In genomic region chr11:116589020-116589531, GRCm38 (mm10) we compare ENCODE assay signal across 14 mouse cellular contexts. TPM values are rescaled to one million over a fixed set of nuclear protein-coding genes. Genes with fewer than 3 reads are reported as not detected.
DNase-seq lines count a peak whose midpoint lies in the region; ATAC-seq lines count a peak whose summit lies in the region.
"Had no signal": no experiment of that assay in that cellular context is flagged by ENCODE, and none has a peak within 500 bp of the region (broad histone marks: within the 10 kb centered on the region; RNA-seq: fewer than 3 reads in every experiment).

No protein-coding gene starts in this region.

- WGBS in hindbrain, embryonic 10.5 days, result 41% methylated on average over 14 of the region's 14 CpGs
- WGBS in midbrain, embryonic 16.5 days, result 18% methylated on average over 14 of the region's 14 CpGs

- peaks cover 20% of the 10 kb centered on the region for H3K27me3 ChIP-seq in hindbrain, embryonic 10.5 days (ENCODE audit: insufficient read depth, poor library complexity, severe bottlenecking)
- H3K27me3 ChIP-seq in midbrain, embryonic 16.5 days (ENCODE audit: control insufficient read depth, insufficient read depth, low read depth, low read length), result no peaks in the 10 kb centered on the region

- ATAC-seq in midbrain, embryonic 16.5 days, result no peak

- peaks cover 26% of the 10 kb centered on the region for H3K4me1 ChIP-seq in hindbrain, embryonic 10.5 days (replicated peaks)
- peaks cover 15% of the 10 kb centered on the region for H3K4me1 ChIP-seq in midbrain, embryonic 16.5 days (ENCODE audit: control insufficient read depth, insufficient read depth, low read length)

- DNase-seq in heart, adult 11 months, result peak; percentile 85
- DNase-seq in heart, postnatal 25 days (ENCODE audit: low spot score), result no peak
- DNase-seq in MN1 (ENCODE audit: low spot score), result peak; percentile 56
- DNase-seq in hindbrain, embryonic 10.5 days (ENCODE audit: low spot score), result no peak
- DNase-seq in urinary bladder, adult 2 months (ENCODE audit: low spot score), result no peak
- no peak for DNase-seq in right cerebral cortex, postnatal 4 days
- no peak for DNase-seq in right cerebral cortex, postnatal 14 days
- DNase-seq: adrenal gland, adult 8-10 months; cerebellum, adult 11 months; gastrocnemius, postnatal 25 days; lung, postnatal 14 days had no signal

- no peaks in the 10 kb centered on the region for H3K36me3 ChIP-seq in hindbrain, embryonic 10.5 days
- H3K36me3 ChIP-seq in midbrain, embryonic 16.5 days (ENCODE audit: control insufficient read depth, insufficient read depth, low read length), result no peaks in the 10 kb centered on the region

- no peak overlapping the region for H3K4me3 ChIP-seq in hindbrain, embryonic 10.5 days
- H3K4me3 ChIP-seq in midbrain, embryonic 16.5 days (ENCODE audit: low read depth, low read length), result no peak overlapping the region

- intact Hi-C loops in heart, postnatal 25 days (cut with DNase I), result no loop called here

- no peak overlapping the region for H3K9ac ChIP-seq in midbrain, embryonic 16.5 days (ENCODE audit: low read depth, low read length)

- peak overlapping the region; percentile 29; the same call in 1 of the 2 replicates for H3K27ac ChIP-seq in hindbrain, embryonic 10.5 days
- H3K27ac ChIP-seq in midbrain, embryonic 16.5 days (ENCODE audit: low read length), result no peak overlapping the region

- peak overlapping the region; percentile 28; the same call in 1 of the 2 replicates for H3K4me2 ChIP-seq in midbrain, embryonic 16.5 days (ENCODE audit: low read length)

- no peaks in the 10 kb centered on the region for H3K9me3 ChIP-seq in hindbrain, embryonic 10.5 days
- no peaks in the 10 kb centered on the region for H3K9me3 ChIP-seq in midbrain, embryonic 16.5 days (replicated peaks; ENCODE audit: control insufficient read depth, low read length, poor library complexity, severe bottlenecking)

RNA-seq across cellular contexts. Expression of gene Aanat, which starts 2.8 kb away (rescaled TPM):
- total RNA-seq in heart, postnatal 25 days (2021), result not detected
- polyA plus RNA-seq in hindbrain, embryonic 10.5 days (2016; fragmentation: Nextera tagmentation; extraction: Ambion mirVana), result not detected in 2 replicates
- 0.20 and 0.36 TPM in 2 replicates for polyA plus RNA-seq in midbrain, embryonic 16.5 days (2015; fragmentation: Nextera tagmentation; extraction: Ambion mirVana)
- polyA plus RNA-seq in urinary bladder, adult 2 months (2012; rRNA removed), result 0.07 TPM in 1 of 2 replicates, not detected in the other
- total RNA-seq: adrenal gland, adult 8-10 months; gastrocnemius, postnatal 25 days; neutrophil, adult 5-6 weeks had no signal
- polyA plus RNA-seq: large intestine, adult 2 months had no signal

RNA-seq across cellular contexts. Expression of gene Ube2o, which starts 7.8 kb away (rescaled TPM):
- 10 to 100 TPM; 31.4 to 37.1 TPM for total RNA-seq in heart, postnatal 25 days (2021)
- 8.9 and 10.8 TPM in 2 replicates for polyA plus RNA-seq in hindbrain, embryonic 10.5 days (2016; fragmentation: Nextera tagmentation; extraction: Ambion mirVana)
- polyA plus RNA-seq in midbrain, embryonic 16.5 days (2015; fragmentation: Nextera tagmentation; extraction: Ambion mirVana), result 15.5 and 17.0 TPM in 2 replicates
- polyA plus RNA-seq in urinary bladder, adult 2 months (2012; rRNA removed), result 18.7 and 22.4 TPM in 2 replicates

RNA-seq across cellular contexts. Expression of gene Rhbdf2, which starts 37.7 kb away (rescaled TPM):
- 10 to 100 TPM; 10.6 to 12.8 TPM for total RNA-seq in heart, postnatal 25 days (2021)
- polyA plus RNA-seq in hindbrain, embryonic 10.5 days (2016; fragmentation: Nextera tagmentation; extraction: Ambion mirVana), result 3.8 and 6.6 TPM in 2 replicates
- polyA plus RNA-seq in midbrain, embryonic 16.5 days (2015; fragmentation: Nextera tagmentation; extraction: Ambion mirVana), result 0.93 and 1.2 TPM in 2 replicates
- 15.4 and 17.0 TPM in 2 replicates for polyA plus RNA-seq in urinary bladder, adult 2 months (2012; rRNA removed)

RNA-seq across cellular contexts. Expression of gene Sphk1, which starts 58.4 kb away (rescaled TPM):
- total RNA-seq in heart, postnatal 25 days (2021), result 1 to 10 TPM; 1.4 to 1.9 TPM
- 8.6 and 11.1 TPM in 2 replicates for polyA plus RNA-seq in hindbrain, embryonic 10.5 days (2016; fragmentation: Nextera tagmentation; extraction: Ambion mirVana)
- polyA plus RNA-seq in midbrain, embryonic 16.5 days (2015; fragmentation: Nextera tagmentation; extraction: Ambion mirVana), result 4.4 and 5.5 TPM in 2 replicates
- polyA plus RNA-seq in urinary bladder, adult 2 months (2012; rRNA removed), result 18.2 and 21.8 TPM in 2 replicates
- total RNA-seq: neutrophil, adult 5-6 weeks had no signal

Comparison
In these comparisons a context has a peak if more than half of its experiments do, and no peak if none do; other contexts are left out.
1. DNase-seq: peak in heart, adult 11 months (single experiment) and MN1 (single experiment); none in heart, postnatal 25 days (single experiment), hindbrain, embryonic 10.5 days (single experiment), urinary bladder, adult 2 months (single experiment), right cerebral cortex, postnatal 4 days (single experiment) and right cerebral cortex, postnatal 14 days (single experiment).